Mouse (Mus musculus) stomach, postnatal 0 days (tissue): ENCODE data around the gene Sema3a. TPM values are rescaled to one million over a fixed set of nuclear protein-coding genes. Genes with fewer than 3 reads are reported as not detected.
"Not testable (repeated sequence)": the region's sequence is repeated elsewhere in the genome, so short reads cannot be mapped to it uniquely, and the experiment has no call there.

Source experiments
- ATAC-seq: fragments of 200-750 bp; cut with Nextera tagmentation; 2 replicates; pipeline ENCODE4 v1.8.0; 2017; ENCODE audit not compliant: low FRiP score, low TSS enrichment
- DNase-seq: peaks from one replicate; pipeline ENCODE4 v3.0.0-alpha.2; 2016; ENCODE audit warnings: low spot score
- H3K27ac ChIP-seq: fragments of 300-500 bp; sonication (generic); replicated peaks from 2 replicates; pipeline ENCODE4 v1.5.1; 2014; ENCODE audit warnings: mild to moderate bottlenecking, control low read depth
- H3K27me3 ChIP-seq: fragments of 300-500 bp; sonication (generic); 2 replicates; pipeline ENCODE4 v1.6.1; 2014; ENCODE audit warnings: low read length; ENCODE audit not compliant: control insufficient read depth, insufficient read depth
- H3K36me3 ChIP-seq: fragments of 300-500 bp; sonication (generic); 2 replicates; pipeline ENCODE4 v1.6.1; 2014; ENCODE audit warnings: low read length, mixed read lengths; ENCODE audit not compliant: control insufficient read depth, insufficient read depth
- H3K4me1 ChIP-seq: fragments of 300-500 bp; sonication (generic); replicated peaks from 2 replicates; pipeline ENCODE4 v1.6.1; 2014; ENCODE audit warnings: antibody characterized with exemption; ENCODE audit not compliant: control insufficient read depth, insufficient read depth
- H3K4me2 ChIP-seq: fragments of 300-500 bp; sonication (generic); replicated peaks from 2 replicates; pipeline ENCODE4 v1.6.1; 2014; ENCODE audit warnings: low read depth, mild to moderate bottlenecking, control low read depth, moderate library complexity
- H3K4me3 ChIP-seq: fragments of 300-500 bp; sonication (generic); 2 replicates; pipeline ENCODE4 v1.5.1; 2014; ENCODE audit warnings: low read depth, low read length, control low read depth
- H3K9ac ChIP-seq: fragments of 300-500 bp; sonication (generic); 2 replicates; pipeline ENCODE4 v1.6.1; 2014; ENCODE audit warnings: mild to moderate bottlenecking, low read length, control low read depth, mixed read lengths
- H3K9me3 ChIP-seq: fragments of 300-500 bp; sonication (generic); 2 replicates; pipeline ENCODE4 v1.6.1; 2016; ENCODE audit warnings: low read length; ENCODE audit not compliant: control insufficient read depth
- CTCF ChIP-seq: IDR thresholded peaks from 2 replicates; pipeline ENCODE4 v1.5.1; 2016; ENCODE audit warnings: antibody characterized with exemption, low read depth, mild to moderate bottlenecking, moderate library complexity
- EP300 ChIP-seq: optimal IDR thresholded peaks from 2 replicates; pipeline ENCODE3; 2016; ENCODE audit warnings: antibody characterized with exemption
- WGBS: fragments of 180-500 bp; shearing (Covaris S2); extraction: QIAGEN DNeasy Blood & Tissue Kit; methylation state at CpG from one replicate; pipeline ENCODE4 v1.1.7; 2014; 5-methylcytosine and 5-hydroxymethylcytosine counted together
- polyA plus RNA-seq: library from polyadenylated mRNA; unstranded; fragments of >200 nt; fragmentation: Nextera tagmentation; extraction: Ambion mirVana; gene quantifications from 2 replicates; pipeline ENCODE4 v1.2.1, GENCODE M21; 2015

The Sema3a gene
- polyA plus RNA-seq, 1 experiment from 2014 or later = 7.4 TPM

GRCm38 (mm10) chr5:13585559-13586207 is 460.5 kb downstream of the Sema3a start:
- H3K4me1 ChIP-seq = no peaks in the 10 kb centered on the region
- no peaks in the 10 kb centered on the region for H3K36me3 ChIP-seq
- no peak overlapping the region for H3K27ac ChIP-seq
- H3K4me3 ChIP-seq = no peak overlapping the region
- H3K9me3 ChIP-seq = no peaks in the 10 kb centered on the region
- ATAC-seq (no peak), DNase-seq (no peak)
- no peak overlapping the region for H3K9ac ChIP-seq
- no peaks in the 10 kb centered on the region for H3K27me3 ChIP-seq
- no peak overlapping the region for H3K4me2 ChIP-seq
- TF ChIP-seq CTCF (peak; percentile 74), EP300 (no peak)

- Histone ChIP-seq H3K4me2 (no peak overlapping the region), H3K4me1 (no peaks in the 10 kb centered on the region), H3K9me3 (no peaks in the 10 kb centered on the region), H3K27ac (no peak overlapping the region), H3K27me3 (no peaks in the 10 kb centered on the region), H3K4me3 (no peak overlapping the region), H3K36me3 (no peaks in the 10 kb centered on the region), H3K9ac (no peak overlapping the region)
- TF ChIP-seq EP300 = no peak
- TF ChIP-seq CTCF = no peak
- DNase-seq = no peak
- WGBS = 81% methylated on average over 2 of the region's 2 CpGs
- ATAC-seq = no peak
Observed at GRCm38 (mm10) chr5:13594422-13594821, 469.2 kb downstream of the Sema3a start.

- no peak for DNase-seq
- TF ChIP-seq EP300 (no peak), CTCF (no peak)
- Histone ChIP-seq H3K27ac (no peak overlapping the region), H3K4me1 (no peaks in the 10 kb centered on the region), H3K27me3 (no peaks in the 10 kb centered on the region), H3K36me3 (no peaks in the 10 kb centered on the region), H3K4me2 (no peak overlapping the region), H3K9ac (no peak overlapping the region), H3K9me3 (no peaks in the 10 kb centered on the region), H3K4me3 (no peak overlapping the region)
- 55% methylated on average over 1 of the region's 1 CpGs for WGBS
- ATAC-seq = no peak
Observed at GRCm38 (mm10) chr5:13611631-13612030, 486.4 kb downstream of the Sema3a start.

- Histone ChIP-seq H3K9ac (no peak overlapping the region), H3K36me3 (no peaks in the 10 kb centered on the region), H3K27me3 (no peaks in the 10 kb centered on the region), H3K27ac (no peak overlapping the region), H3K4me2 (no peak overlapping the region), H3K4me1 (no peaks in the 10 kb centered on the region), H3K9me3 (no peaks in the 10 kb centered on the region), H3K4me3 (no peak overlapping the region)
- no peak for ATAC-seq
- DNase-seq = no peak
- TF ChIP-seq EP300 (no peak), CTCF (no peak)
- 65% methylated on average over 2 of the region's 2 CpGs for WGBS
Observed at GRCm38 (mm10) chr5:13612088-13612487, 486.9 kb downstream of the Sema3a start.

DNA sequence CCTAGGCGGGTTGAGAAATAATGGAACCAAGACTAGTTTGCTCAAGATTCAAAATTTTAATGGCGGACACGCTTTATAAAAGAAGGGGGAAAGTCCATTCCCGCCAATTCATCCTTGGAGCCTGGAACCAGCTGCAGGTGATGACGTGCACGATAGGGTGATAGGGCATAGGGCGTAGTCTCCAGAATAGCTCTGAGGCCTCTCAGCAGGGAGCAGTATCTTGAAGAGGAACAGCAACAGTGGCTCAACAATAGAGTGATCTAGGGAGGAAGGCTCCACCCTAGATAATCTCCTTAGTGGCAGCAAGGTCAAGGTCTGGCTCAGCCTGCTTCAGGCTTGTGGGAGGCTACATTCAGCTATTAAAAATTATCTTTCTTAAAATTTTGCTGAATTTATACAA is 489.4 kb downstream of the Sema3a start:
- WGBS = 85% methylated on average over 7 of the region's 7 CpGs
- not testable (repeated sequence) for ATAC-seq, H3K9ac ChIP-seq, H3K4me3 ChIP-seq, DNase-seq, H3K36me3 ChIP-seq, H3K4me1 ChIP-seq, H3K9me3 ChIP-seq, H3K4me2 ChIP-seq, H3K27me3 ChIP-seq, H3K27ac ChIP-seq

DNA sequence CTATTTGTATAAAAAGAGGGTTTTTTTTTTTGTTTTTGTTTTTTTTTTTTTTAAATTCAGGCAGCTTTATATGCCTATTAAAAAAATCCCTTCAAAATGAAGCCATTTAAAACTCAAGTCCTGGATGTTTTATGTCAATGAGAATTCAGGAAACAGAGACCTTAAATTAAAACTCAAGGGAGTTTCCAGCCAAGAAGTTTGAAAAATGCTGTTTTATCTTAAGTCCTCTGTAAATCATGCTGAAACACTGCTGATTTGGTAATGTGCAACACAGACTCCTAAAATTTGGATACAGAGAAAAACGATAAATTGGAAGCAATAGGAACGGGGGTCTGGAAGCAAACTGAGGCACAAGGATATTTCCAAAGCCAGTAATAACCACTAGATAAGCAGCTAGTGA is 490.7 kb downstream of the Sema3a start:
- no peak overlapping the region for H3K4me3 ChIP-seq
- no peaks in the 10 kb centered on the region for H3K4me1 ChIP-seq
- H3K4me2 ChIP-seq = no peak overlapping the region
- TF ChIP-seq EP300 (no peak), CTCF (no peak)
- no peaks in the 10 kb centered on the region for H3K27me3 ChIP-seq
- ATAC-seq = no peak
- no peaks in the 10 kb centered on the region for H3K36me3 ChIP-seq
- 59% methylated on average over 2 of the region's 2 CpGs for WGBS
- DNase-seq = no peak
- H3K9ac ChIP-seq = no peak overlapping the region
- no peaks in the 10 kb centered on the region for H3K9me3 ChIP-seq
- no peak overlapping the region for H3K27ac ChIP-seq
